Mouse (Mus musculus): Measurements from ENCODE around the gene B230219D22Rik.

DNA sequence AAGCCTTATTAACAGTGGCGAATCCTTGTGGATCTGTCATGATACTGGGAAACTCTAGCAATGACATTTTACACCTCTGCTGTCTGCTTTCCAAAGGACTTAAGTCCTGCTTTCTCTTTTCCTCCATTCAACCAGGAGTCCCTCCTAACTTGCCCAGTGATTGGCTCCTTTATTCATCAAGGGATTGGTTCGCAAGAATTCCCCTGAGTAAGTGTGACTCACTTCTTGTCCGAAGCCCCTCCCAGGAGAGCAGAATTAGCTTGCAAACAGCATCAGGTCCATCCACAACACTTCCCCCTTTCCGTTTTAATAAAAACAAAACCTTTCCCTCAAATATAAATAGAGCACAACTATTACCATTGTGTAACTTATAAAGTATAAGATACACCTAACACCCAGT is 11.4 kb downstream of the B230219D22Rik start:
- no peak for TF ChIP-seq POLR2A (IDR thresholded peaks at IDR 0.05; ENCODE audit: low read depth, low read length)
- TF ChIP-seq CTCF (IDR thresholded peaks at IDR 0.05; ENCODE audit: extremely low read depth, insufficient read depth, insufficient read length, insufficient replicate concordance): no peak

Data from spleen, adult 2 months (tissue).